Mouse (Mus musculus): ENCODE data around the gene Kctd11.
A peak's percentile ranks its signal among the peaks of the same experiment; 100 is the strongest.

The Kctd11 gene

DNA sequence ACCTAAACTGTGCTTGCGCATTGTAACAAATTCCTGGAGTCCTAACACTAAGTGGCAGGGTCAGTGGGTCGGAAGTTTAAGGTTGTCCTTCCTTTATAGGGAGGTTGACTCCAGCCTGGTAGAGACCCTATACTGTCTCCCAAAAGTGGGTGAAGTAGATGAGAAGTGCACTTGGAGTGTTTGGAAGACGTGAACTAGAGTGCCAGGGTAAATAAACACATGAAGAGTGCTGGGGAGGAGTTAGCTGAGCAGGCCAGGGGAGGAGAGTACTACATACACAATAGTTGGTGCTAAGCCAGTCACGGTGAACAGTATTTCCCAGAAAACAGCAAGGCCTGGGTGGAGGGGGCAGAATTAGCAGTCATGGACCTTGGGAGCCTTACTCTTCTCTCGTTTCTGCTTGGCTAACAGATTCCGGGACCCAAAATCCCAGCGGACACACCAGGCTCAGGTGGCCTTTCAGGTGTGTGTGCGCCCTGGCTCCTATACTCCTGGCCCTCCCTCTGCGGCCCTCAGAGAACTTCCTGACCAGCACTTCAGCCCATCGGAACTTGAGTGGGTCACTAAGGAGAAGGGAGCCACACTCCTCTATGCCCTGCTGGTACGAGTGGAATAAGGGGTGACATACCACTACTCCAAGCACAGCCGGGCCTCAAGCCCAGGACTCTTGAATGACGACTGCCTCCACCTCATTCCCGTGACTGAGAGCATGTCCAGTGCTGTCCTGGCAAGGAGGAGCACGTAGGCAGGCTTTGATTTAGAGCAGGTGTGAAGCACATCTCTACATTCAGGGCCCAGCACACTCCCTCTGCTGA lies 31.7 kb upstream of the Kctd11 start:
- DNase-seq (ENCODE audit: extremely low read depth, insufficient read length, low spot score), result no peak

DNA sequence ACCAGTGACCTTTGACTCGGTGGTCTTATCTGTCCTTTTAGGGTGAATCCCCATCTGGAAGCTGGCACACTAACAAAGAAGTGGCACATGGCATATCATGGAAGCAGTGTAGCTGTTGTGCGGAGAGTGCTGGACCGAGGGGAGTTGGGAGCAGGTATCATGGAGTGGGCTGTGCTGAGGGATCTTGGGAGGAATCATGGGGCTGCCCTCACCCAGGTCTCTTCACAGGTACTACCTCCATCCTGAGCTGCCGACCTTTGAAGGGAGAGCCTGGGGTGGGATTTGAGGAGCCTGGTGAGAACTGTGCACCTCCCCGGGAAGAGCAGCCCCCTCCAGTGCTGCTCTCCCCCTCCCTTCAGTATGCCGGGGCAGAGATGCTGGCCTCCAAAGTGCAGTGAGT lies 30.5 kb upstream of the Kctd11 start:
- no peak for DNase-seq (ENCODE audit: extremely low read depth, insufficient read length, low spot score)

DNA sequence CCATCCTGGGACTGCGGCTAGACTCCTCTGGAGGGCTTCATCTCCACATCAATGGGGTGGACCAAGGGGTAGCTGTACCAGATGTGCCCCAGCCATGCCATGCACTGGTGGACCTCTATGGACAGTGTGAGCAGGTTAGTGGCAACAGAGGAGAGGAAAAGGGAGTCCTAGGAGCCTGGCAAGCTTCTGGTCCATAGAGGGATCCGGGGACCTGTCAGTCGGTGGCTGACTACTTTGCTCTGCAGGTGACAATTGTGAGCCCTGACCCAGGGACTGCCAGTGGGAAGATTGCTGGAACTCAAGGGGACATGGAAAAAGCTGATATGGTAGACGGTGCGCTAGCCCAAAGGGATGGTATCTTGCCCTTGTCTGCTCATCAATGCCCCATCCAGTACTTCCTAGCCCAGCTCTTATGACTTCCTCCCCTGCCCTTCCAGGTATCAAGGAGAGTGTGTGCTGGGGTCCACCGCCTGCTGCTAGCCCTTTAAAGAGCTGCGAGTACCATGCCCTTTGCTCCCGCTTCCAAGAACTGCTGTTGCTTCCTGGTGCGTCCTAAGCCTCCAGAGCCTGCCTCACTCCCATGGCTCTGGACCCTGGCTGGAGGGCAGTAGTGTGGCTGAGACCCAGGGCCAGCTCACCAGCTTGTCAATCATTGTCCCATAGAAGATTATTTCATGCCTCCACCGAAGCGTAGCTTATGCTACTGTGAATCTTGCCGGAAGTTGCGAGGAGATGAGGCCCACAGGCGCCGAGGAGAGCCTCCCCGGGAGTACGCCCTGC lies 29.8 kb upstream of the Kctd11 start:
- no peak for DNase-seq (ENCODE audit: extremely low read depth, insufficient read length, low spot score)

DNA sequence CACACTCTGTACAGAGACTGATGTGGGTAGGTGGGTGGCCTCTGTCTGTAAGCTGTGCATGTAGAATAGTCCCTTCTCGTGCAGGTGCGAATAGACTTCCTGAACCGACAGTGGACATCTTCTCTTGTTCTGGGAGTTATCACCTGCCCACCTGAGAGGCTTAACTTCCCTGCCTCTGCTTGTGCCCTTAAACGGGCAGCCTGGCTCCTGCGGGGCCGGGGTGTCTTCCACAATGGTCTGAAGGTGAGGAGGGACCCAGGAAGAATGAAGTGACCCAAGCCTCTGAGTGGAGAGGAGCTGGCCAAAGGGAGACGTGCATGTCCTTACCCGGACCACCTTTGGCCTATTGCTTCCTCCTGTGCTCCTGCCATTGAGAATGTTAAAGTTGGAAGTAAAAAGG lies 29.0 kb upstream of the Kctd11 start:
- no peak for DNase-seq (ENCODE audit: extremely low read depth, insufficient read length, low spot score)

DNA sequence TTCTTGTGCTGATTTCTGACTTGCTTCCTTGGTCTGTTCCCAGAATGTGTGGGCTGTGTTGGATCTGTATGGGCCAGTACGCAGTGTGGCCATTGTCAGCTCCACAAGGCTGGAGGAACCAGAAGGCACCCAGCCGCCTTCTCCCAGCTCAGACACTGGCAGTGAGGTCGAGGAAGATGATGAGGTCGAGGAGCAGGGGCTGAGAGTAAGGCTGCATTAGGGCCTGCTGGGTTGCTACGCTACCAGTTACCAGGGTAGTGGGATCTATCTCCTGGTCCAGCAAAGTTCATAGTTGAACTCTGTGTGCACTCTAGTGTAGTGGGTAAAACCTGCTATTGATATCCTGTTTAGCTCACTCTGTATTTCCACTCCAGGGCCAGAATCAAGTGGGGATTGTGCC lies 28.0 kb upstream of the Kctd11 start:
- DNase-seq (ENCODE audit: extremely low read depth, insufficient read length, low spot score), result no peak

DNA sequence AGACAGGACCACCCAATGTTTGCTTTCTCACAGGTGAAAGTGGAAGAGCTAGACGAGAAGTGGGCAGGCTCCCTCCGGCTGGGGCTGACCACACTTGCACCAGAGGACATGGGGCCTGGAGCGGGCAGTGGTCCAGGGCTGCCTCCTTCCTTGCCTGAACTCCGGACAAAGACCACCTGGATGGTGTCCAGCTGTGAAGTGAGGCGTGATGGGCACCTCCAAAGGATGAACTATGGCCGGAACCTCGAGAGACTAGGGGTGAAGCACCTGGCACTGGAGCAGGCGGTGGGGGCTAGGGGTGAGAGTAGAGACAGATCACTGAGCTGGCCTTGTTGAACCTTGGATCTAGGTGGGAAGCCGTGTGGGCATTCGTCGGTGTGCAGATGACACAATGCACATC lies 27.4 kb upstream of the Kctd11 start:
- no peak for DNase-seq (ENCODE audit: extremely low read depth, insufficient read length, low spot score)

DNA sequence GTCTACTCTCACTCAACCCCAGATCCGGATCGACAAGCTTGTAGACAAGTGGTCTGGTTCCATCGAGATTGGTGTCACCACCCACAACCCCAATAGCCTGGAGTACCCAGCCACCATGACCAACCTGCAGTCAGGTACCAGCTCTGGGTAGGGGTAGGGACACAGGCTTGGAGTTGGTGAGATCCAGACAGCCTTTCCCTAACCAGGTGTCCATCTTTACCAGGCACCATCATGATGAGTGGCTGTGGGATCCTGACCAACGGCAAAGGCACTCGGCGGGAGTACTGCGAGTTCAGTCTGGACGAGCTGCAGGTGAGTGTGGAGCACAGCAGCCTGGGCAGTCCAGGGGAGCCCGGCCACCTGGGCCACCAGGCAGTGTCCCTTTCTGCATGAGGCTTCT lies 23.1 kb upstream of the Kctd11 start:
- DNase-seq (ENCODE audit: extremely low read depth, insufficient read length, low spot score), result no peak

DNA sequence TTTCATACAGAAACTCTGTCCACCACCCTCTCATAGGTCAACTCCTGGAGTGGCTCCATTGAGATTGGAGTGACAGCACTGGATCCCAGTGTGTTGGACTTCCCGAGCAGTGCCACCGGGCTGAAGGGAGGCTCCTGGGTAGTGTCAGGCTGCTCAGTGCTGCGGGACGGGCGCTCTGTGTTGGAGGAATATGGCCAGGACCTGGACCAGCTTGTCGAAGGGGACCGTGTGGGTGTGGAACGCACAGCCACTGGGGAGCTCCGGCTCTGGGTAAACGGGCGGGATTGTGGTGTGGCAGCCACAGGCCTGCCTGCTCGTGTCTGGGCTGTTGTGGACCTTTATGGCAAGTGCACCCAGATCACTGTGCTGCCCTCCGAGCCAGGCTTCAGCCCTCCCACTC lies 21.8 kb upstream of the Kctd11 start:
- no peak for DNase-seq (ENCODE audit: extremely low read depth, insufficient read length, low spot score)

DNA sequence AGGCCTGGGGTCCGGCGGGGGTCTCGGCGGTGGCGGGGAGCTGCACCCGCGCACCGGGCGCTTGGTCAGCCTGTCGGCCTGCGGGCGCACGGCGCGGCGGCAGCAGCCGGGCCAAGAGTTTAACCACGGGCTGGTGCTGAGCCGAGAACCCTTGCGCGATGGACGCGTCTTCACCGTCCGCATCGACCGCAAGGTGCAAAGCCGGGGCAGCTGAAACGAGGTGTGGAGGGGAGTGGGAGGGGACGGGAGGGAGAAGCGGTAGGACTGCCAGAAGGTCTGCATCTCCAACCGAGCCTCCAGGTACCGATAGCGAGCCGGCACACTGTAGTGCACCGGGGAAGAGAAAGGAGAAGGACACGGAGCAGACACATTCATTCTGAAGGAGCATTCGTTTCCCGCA lies 20.8 kb upstream of the Kctd11 start:
- DNase-seq (ENCODE audit: extremely low read depth, insufficient read length, low spot score), result no peak

DNA sequence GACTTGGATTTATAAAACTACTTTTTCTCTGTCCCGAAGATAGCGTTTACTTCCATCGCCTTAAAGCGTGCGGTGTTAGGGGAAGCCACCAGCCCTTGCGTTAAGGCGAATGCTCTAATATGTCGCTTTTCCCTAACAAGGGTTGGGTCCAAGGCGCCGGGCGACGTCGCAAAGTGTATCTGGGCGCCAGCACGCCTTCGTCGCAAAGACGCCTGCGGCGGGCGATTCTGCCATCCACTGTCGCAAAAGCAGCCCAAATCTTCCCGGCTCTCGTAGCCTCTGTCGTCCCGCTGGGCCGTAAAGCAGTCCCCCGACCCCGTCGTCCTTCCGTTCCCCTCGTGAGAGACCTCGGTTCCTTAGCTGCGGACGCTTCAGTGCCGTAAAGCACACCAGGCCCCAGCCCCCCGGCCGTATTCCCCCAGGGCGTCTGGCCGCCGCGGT lies 20.2 kb upstream of the Kctd11 start:
- peak; percentile 99 for DNase-seq (ENCODE audit: extremely low read depth, insufficient read length, low spot score)

DNA sequence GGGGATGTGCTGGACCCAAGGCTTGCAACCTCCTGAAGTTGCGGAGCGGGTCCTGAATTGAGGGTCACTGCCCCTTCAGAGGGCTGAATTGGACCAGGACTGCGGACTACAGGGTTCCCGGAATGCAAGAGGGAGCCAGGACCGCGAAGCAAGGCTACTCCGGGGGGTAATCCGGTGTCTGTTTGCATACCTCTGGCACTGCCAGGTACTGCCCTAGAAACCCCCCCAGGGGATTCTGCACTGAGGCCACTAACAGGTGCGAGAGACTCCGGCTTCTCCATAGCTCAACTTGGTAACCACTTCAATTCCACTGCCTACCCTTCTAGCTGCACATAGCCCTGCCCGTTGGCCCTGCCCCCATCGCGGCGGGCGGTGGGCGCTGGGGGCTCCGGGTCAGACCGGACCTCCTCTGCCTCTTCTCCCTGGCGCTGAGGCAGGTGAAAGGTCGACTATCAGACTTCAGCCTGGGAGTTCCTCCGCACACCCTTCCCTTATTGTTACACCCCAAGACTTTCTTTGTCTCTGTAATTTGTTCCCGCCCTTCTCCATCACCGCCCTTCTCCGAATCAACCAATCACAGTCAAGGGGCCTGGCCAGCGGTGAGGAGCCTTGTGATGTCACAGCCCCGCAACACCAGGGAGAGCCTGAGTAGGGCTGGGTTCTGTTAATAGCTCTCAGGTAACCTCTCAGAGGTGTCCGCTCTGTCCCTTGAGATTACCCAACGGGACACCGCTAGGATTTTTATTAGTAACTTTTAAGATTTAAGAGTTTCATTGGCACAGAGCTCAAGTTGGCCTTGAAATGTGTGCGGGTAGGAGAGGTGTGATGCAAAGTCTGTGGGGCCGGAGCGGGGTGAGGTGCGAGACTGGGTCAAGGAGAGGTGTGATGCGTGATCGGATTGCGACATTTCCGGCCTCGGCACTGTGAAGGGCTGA lies 19.5 kb upstream of the Kctd11 start, which contains the start of the genes 2810408A11Rik and Neurl4:
2810408A11Rik (minus strand) TSS at position 517 of the 935 bp plus-strand sequence.
Neurl4 (plus strand) TSS at position 602 of the 935 bp plus-strand sequence.
- peak; percentile 85 for DNase-seq (ENCODE audit: extremely low read depth, insufficient read length, low spot score)

DNA sequence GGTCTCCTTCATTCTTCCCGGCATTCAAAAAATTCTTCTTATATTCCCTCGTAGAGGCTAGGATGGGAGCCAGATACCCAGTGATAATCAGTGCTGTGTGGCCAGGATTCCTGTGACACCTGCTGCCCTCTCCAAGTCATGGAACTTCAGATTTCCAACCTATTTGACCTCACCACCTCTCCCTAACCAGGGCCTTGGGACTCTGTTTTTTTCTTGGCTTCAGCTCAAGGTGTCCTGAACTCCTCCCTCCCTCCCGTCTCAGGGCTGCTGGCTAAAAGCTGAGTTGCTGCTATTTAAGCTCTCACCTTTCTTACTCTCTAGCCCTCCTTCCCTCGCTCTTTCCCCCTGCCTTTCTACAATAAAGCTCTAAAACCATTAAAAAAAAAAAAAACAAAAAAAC lies 18.7 kb upstream of the Kctd11 start:
- no peak for DNase-seq (ENCODE audit: extremely low read depth, insufficient read length, low spot score)

DNA sequence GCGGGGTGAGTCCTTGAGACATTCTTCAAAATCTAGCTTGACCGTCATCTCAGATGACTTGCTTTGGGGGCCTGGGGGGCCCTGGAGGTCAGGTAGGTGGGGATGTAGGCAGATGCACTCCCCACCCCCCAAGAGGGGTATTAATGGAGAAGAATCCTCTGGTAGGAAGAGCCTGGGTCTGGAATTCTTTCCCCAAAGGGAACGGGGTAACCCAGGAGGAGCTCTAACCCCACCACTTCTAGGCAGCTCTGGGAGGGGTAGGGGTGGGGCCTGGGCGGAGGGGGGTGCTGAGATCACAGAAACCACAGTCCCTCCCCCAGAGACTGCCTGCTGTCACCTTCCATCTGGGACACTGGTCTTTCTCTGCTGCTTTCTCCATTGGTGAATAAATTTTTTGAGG lies 14.1 kb upstream of the Kctd11 start, which contains the start of gene Acap1:
Acap1 (minus strand) TSS at position 249 of the 400 bp plus-strand sequence.
- DNase-seq (ENCODE audit: extremely low read depth, insufficient read length, low spot score), result no peak

DNA sequence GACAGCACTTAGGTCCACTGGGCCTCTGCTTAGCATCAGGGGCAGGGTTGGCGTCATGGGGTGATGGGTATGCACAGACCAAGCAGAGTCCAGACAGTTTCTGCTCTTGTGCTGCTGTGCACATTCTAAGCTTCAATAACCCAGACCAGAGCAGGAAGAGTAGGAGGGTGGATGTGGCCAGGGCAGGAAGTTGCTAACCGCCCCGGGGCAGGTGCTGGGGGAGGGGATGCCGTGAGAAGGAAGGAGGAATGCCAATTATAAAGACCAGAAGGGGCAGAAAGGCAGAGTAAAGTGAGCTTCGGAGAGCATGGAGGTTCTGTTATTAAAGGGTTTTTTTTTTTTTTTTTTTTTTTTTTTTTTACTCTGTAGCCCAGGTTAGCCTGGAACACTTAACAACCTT lies 13.5 kb upstream of the Kctd11 start:
- DNase-seq (ENCODE audit: extremely low read depth, insufficient read length, low spot score), result peak; percentile 55

DNA sequence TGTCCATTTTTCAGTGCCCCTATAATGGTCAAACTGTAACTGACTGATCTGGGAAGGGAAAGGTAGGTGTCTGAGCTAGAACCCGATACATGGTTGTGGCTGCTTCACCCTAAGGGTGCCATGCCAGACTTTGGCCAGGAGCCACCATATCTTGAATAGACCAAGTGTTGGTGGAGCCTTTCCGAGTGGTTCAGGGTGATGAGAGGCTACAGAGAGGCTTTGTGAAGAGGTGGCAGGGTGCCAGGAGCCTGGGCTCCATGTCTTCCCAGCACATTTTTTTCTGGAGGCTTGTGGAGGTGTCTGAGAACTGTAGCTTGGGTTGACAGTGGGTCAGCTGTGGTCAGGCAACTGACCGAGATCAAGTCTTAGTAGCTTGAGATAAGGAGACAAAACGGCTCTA lies 10.3 kb upstream of the Kctd11 start:
- no peak for DNase-seq (ENCODE audit: extremely low read depth, insufficient read length, low spot score)

DNA sequence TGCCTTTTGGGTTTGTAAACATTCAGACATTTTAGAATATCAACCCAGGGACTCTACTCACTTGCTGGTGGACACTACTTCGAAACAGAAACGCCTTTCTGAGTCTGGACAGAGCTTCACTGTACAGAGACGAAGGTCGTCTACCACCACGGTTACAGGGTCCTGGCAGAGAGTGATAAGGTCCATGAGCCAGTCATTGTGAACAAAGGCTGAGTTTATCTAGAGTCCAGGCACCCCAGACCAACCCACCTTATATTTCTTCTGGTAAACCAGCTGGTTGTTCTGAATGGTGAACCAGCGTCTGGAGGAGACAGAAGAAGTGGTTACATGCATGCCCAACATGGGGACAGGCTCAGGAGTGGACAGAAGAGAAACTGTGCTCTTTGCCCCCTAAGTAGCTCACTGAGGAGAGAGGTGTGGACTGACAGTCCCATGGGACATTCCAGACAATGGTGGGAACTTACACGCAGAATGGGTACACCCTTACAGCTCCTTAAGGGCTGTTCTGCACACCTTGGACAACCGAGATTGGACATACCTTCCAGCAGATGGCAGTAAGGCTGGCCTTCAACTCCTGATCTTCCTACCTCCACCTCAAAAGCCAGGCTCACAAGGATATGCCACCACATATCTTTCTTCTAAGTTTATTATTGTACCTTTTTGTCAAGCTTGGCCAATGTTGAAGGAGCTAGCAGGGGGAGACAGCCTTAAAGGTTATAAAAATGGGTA lies 5.9 kb upstream of the Kctd11 start:
- no peak for DNase-seq (ENCODE audit: extremely low read depth, insufficient read length, low spot score)

DNA sequence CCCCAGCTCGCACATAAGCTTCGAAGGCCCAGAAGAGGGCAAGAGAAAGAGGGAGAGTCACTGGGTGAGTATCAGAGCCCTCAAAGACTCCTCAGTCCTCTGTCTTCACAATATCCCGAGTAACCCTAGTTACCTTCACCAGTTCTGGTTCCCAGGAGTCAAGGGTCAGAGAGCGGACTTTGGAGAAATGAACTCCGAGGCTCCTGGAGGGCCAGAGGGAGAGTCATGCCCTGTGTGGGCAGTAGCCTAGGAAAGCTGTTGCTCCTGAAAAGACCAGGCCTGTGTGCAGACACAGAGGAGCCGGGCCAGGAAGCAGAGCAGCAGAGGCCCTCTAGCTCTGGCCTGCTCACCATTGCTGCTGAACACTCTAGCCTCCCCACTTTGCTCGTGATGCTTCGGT lies 3.5 kb upstream of the Kctd11 start:
- no peak for DNase-seq (ENCODE audit: extremely low read depth, insufficient read length, low spot score)

DNA sequence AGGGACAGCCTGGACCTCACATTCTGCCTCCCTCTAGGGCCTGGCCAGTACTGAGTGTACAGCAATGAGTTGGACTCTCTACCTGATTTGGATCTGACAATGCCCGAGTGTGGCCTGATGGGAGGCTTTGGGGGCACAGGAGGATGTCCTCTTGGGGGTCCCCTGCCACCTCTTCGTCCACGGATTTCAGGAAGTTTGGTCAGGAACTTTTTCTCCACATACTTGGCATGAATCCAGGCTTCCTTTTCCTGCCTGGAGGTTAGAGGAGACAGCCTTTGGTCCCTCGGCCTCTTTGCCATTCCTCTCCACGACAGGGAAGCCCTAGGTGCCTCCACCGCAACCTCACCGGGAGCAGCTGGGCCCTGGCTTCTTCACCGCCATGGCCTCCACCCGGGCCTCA lies 3.0 kb upstream of the Kctd11 start:
- no peak for DNase-seq (ENCODE audit: extremely low read depth, insufficient read length, low spot score)

DNA sequence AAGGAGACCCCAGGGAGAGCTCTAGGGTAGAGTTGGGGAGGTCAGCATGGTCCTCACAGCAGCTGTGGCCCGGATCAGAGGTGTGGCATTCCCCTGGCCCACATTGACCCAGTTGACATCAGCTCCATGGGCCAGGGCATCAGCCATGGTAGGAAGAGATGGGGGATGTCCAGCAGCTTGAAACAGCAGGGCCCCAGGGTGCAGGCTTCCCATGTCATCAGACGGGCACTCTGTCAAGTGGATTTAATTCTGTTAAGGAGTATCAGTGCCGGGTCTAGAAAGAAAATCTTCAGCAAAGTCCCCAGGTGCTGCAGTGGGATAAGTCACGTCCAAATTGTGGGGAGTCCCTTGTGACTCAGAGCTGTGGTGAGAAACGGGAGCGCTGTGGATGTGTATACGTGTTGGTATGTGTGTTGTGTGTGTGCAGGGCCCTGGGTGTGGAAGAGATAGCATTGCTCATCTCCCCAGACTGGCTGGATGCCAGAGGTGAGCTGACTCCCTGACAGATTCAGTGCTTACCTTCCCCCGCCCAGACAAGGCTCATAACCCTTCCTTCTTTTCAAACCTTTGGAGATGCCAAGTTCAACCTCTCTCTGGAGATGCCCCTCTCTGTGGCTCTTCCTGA lies 2.4 kb upstream of the Kctd11 start:
- DNase-seq (ENCODE audit: extremely low read depth, insufficient read length, low spot score), result peak; percentile 48

DNA sequence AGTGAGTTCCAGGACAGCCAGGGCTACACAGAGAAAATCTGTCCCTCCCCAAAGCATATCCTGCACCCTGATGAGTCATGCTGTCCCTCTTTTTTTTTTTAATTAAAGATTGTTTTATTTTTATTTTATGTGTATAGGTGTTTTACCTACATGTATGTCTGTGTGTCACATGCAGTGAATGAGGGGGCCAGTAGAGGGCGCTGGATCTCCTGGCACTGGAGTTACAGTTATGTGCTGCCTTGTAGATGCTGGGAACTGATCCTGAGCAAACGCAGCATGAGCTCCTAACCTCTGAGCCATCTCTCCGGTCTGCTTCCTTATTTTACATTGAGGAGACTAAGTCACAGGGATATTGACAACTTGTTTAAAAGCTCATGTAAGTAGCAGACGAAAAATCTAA lies 1.9 kb upstream of the Kctd11 start:
- no peak for DNase-seq (ENCODE audit: extremely low read depth, insufficient read length, low spot score)
